Mouse (Mus musculus) heart, adult 9 months (tissue): ENCODE data around the gene Pla2g15.

Experiments used
- DNase-seq, 2 experiments: peaks; one replicate each; pipeline ENCODE4 v3.0.0; 2022; ENCODE audit warnings: low spot score in 2 of 2

Gene Pla2g15

DNA sequence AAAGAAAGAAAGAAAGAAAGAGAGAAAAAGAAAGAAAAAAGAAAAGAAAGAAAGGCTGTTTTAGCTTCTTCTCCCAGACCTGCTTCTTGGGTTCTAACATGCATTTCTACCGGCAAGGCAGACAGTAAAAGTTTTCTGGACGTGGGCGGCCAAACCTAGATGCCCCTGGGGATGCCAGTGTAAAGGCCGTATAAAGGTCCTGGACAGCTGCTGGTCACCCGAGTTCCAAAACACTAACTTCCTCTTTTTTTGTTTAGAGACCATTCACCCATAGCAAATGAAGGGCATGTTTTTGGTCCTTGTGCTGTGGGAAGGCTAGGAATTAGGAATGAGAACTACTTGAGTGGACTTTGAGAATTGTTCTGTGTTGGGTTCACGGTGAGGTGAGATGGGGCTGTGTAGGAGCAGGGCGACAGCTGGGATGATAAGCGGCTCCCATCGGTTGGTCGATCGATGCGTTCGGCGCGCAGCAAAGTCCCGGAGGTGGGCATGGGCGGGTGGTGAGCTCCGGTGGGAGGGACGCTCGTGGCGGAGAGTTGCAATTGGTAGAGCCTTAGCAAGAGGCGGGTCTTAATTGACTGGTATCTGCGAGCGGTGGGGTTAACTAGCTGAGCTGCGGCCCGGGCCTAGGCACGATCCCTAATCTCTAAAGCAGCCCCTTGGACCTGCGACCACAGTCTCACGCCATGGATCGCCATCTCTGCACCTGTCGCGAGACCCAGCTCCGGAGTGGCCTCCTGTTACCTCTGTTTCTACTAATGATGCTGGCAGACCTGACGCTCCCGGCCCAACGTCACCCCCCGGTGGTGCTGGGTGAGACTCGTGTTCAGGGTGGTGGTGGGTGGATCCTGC is at the start of gene Pla2g15:
Gene Pla2g15 (plus strand): TSS at position 599 of the 852 bp plus-strand sequence.
- peak; percentile 93 to 94 for DNase-seq

GRCm38 (mm10) chr8:106102321-106102720 is 47.9 kb upstream of the Pla2g15 start:
- no peak for DNase-seq

GRCm38 (mm10) chr8:106103888-106104287 is 46.3 kb upstream of the Pla2g15 start:
- no peak for DNase-seq

DNA sequence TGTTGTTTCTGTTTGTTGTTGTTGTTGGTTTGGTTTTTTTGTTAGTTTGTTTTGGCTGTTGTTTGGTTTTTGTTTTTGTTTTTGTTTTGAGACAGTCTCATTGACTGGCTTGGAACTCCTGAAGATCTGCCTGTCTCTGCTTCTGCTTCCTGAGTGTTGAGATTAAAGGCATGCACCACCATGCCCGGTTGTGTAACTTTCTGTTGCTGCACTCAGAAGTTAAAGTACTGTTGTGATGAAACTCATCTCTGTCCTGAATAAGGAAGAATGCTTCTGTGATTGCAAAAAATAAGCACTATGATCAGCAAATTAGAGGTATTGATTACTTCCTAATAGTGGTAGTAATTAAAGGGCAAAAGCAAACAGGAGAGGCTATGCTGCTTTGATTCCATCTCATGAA is 44.0 kb upstream of the Pla2g15 start:
- no peak for DNase-seq

GRCm38 (mm10) chr8:106108080-106108479 is 42.1 kb upstream of the Pla2g15 start:
- DNase-seq = no peak

DNA sequence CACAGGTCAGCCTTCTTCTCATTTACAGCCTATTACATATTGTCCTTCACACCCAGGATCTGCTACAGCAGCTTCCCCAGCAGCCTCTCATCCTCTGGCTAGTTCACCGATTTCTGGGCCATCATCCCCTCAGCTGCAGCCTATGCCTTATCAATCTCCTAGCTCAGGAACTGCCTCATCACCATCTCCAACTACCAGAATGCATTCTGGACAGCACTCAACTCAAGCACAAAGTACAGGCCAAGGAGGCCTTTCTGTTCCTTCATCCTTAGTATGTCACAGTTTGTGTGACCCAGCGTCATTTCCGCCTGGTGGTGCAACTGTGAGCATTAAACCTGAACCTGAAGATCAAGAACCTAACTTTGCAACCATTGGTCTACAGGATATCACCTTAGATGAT is 41.5 kb upstream of the Pla2g15 start:
- DNase-seq = peak in 1 of 2 experiments; percentile 22

- DNase-seq = no peak
Observed at GRCm38 (mm10) chr8:106112041-106112440, 38.2 kb upstream of the Pla2g15 start.

DNA sequence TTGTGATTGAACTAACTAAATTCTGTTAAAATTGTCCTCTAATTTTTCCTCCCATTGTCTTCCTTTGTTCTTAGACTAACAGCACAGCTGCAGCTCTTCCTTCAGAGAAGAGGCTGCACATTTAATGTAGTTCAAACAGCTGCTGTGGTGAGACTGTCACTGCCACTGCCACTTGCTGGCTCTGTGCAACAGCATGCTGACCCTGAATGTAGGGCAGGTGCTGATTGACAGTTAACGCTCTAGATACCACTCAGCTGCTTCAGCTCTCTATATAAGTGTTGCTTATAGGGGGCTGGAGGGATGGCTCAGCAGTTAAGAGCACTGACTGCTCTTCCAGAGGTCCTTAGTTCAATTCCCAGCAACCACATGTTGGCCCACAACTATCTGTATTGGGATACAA is 37.7 kb upstream of the Pla2g15 start:
- DNase-seq = no peak

DNA sequence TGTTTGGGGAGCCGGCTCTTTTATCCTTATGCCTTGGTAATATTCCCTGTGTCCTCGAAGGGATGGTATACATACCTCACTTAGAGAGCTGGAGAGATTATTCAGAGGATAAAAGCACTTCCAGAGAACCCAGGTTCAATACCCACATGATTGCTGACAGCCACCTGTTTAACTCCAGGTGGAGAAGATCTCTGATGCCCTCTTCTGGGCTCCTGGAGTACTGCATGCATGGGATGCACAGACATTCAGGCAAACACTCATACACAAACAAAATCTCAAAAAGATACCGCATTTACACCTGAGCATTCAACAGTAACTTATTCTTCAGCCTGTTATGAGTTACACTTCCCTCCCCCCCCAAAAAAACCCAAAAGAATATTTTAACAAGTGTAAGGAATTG is 34.3 kb upstream of the Pla2g15 start:
- no peak for DNase-seq

GRCm38 (mm10) chr8:106123443-106123842 is 26.8 kb upstream of the Pla2g15 start:
- DNase-seq = no peak

DNA sequence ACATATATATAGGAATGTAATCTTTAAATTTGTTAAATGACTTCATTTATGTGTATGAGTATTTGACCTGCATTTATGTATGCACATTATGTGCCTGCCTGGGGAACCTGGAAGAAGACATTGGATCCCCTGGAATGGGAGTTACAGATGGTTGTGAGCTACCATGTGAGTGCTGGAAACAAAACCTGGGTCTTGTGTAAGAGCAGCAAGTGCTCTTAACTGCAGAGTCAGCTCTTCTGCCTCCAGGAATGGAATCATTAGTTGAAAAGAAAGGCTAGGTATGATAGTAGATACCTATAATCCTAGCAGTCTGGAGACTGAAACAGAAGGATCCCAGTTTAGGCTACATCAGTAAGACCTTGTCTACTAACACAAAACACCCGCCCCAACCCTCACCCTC is 24.1 kb upstream of the Pla2g15 start:
- DNase-seq = no peak

DNA sequence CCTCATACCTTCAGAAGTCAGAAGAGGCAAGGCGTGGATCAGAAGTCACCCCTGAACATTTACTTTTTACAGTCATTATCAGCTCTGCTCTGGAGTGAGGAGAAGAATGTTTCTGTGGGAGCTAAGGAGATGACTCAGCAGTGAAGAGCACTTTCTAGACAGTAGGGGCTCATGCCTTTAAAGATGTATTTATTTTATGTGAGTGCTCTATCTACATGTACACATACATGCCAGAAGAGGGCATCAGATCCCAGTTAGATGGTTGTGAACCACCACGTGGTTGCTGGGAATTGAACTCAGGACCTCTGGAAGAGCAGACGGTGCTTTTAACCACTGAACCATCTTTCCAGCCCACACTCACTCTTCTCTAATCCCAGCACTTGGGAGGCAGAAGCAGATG is 23.1 kb upstream of the Pla2g15 start:
- no peak for DNase-seq

DNA sequence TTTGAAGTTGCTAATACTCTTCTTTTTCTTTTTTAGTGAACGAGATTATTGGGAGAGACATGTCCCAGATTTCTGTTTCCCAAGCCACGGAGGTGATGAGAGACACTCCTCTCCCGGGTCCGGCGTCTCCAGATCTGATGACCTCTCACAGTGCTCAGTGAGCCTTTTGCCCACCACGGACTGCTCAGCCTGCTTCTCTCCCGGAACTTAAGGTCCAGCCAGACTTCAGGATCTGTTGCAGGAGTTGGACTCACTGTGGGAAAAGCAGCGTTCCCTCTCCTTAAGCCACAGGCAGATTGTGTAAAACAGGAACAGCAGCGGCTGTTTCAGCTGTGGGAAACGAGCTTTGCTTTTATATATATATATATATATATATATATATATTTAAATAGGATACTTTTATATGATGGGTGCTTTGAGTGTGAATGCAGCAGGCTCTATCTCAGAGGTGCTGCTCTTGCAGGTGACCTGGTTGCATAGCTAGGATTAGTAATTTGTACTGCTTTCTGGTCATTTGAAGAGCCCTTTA is 22.3 kb upstream of the Pla2g15 start:
- DNase-seq = no peak

DNA sequence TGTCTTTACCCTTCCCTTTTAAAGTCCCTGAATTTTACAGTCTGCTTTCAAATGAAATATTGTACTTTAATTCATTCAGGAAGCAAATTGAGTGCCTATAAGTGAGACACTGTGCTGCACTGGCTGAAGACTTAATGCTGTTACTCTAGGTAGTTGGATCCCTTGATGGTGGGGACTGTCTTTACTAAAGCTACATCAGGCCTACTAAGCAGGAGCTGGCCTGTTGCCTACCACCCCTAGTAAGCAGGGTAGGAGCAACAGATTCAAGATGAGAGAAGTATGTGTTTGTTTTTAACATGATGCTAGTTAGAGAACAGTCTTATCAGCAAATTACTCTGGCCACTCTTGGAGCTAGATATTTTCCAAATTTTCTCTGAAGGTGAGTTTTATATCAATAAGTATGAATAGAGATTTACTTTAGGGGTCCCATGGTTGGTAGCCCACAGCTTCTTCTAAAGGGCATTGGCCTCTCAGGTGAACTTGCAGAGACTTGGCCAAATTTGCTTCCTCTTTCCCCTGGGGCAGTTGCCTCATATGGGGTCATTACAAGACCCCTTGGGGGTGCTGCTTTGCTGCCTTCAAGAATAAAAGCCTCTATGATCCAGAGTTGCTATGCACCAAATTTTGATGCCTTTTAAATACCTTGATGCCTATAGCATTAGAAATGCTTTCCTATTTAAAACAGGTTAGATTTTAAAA is 20.8 kb upstream of the Pla2g15 start:
- DNase-seq = no peak

DNA sequence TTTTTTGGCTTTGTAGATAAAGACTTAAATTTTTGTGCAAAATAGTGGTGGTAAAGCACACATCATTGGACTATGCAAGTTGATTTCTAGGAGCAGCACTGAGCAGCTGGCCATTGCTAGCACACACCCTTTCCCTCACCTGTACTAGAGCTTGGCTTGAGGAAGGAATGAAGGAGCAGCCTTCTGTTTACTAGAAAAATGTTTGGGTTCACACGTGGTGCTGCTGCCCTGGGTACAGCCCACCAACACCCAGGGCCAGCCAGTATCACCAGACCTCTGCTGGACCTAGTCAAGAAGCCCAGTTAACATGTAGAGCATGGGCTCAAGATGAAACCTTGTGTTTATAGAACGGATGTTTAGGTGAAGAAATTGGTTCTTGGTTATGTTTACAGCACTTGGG is 20.2 kb upstream of the Pla2g15 start:
- no peak for DNase-seq

DNA sequence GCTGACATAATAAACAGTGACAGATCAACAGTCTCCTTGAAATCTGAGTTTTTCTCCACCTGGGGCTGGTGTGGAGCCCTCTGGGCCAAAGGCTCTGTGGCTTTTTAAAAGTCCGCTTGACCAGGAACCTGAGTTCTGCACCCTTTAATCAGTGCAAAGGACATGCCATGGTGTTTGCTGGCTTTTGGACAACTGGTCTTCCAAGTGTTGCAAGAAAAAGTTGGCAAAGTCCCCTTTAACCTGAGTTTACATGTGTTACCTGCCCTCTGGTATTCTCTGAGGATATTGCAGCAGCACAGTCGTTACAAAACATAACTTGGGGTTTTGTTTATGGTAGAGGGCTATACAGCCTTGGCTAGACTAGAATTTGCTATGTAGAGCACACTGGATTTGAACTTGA is 19.7 kb upstream of the Pla2g15 start:
- no peak for DNase-seq

DNA sequence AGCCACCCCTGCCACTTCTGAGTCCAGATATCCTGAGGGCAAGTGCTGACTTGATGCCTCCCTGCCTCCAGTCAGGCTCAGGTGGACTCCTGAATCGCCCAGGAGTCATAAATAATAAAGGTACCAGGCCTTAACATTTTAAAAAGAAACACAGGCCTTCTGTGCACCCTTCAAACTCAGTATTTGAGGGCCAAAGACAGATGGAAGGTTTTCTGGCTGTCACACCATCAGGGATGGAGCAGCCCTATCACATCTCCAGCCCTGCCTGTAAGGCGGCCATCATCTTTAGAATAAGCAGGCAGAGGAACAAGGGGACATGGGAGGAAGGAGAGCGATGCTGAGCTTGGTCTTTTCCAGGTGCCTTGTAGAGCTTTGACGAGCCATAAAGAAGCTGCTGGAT is 19.2 kb upstream of the Pla2g15 start:
- DNase-seq = no peak

DNA sequence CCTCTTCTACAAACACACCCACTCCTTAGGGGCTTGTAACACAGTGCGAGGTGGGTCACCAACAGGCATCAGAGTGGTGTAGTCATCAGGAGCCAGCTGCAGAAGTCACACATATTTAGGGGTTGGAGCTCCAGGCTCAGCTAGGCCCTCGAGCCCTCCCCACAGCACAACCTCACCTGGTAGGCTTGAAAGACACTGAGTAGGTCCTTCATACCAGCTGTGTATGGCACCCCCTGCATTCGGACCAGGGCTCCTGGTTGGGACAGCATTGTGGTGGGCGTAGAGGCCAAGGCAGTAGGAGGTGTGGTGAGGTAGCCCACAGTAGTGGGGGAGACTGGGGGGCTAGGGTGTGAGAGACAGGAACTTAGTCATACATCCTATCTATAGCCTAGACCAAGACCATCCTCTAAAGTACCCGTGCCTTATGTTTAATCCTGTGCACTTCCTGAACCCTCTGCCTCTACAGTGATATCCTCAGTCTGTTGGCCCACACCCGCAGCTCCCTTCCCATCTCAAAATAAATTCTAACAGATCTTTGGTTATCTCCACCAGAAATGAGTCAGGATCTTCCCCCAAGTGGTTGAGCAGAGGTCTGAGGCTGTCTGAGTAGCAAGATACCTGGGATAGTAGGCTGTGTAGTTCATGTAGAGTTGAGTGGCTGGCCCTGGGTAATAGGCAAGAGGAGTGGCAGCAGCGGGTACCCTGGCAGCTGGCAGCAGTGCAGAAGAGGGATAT is 18.5 kb upstream of the Pla2g15 start:
- DNase-seq = no peak

- no peak for DNase-seq
Observed at GRCm38 (mm10) chr8:106132356-106132755, 17.8 kb upstream of the Pla2g15 start.

- DNase-seq = no peak
Observed at GRCm38 (mm10) chr8:106133526-106133925, 16.7 kb upstream of the Pla2g15 start.

GRCm38 (mm10) chr8:106133946-106134345 is 16.3 kb upstream of the Pla2g15 start:
- no peak for DNase-seq
